Mouse (Mus musculus): ENCODE results near the gene Ocrl. TPM values are rescaled to one million over a fixed set of nuclear protein-coding genes. Genes with fewer than 3 reads are reported as not detected.

Ocrl gene
- polyA plus RNA-seq (2014; fragmentation: Nextera tagmentation; extraction: Ambion mirVana): 11.8 and 12.8 TPM in 2 replicates

DNA sequence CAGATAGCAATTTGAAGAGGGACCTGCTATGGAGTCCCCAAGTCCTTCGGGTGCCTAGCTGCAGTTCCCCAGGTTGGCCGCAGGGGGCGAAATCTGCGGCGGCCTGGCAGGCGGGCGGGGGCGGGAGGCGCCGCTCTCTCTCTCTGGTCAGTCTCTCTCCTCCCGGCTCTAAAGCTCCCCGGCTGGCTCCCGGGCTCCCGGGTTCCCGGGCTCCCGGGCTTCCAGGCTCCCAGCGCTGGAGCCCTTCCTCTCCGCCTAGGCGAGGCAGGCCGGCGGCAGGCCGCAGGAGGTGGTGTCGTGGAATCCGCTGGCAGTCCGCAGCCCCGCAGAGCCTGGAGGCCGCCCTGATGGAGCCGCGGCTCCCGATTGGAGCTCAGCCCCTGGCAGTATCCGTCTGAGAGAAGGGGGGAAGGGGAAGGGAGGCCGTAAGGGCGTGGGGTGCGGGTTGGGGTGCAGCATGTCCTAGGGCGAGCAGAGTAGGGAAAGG, at the start of gene Ocrl:
Gene Ocrl, plus strand, starts transcription at position 82 of the 487 bp plus-strand sequence.
- Histone ChIP-seq H3K9me3 (ENCODE audit: control insufficient read depth, low read length) (no peaks in the 10 kb centered on the region), H3K27me3 (replicated peaks; ENCODE audit: control insufficient read depth, insufficient read depth, low read length) (no peaks in the 10 kb centered on the region), H3K4me2 (peak within 1 kb of the TSS; percentile 59), H3K9ac (ENCODE audit: low read depth, low read length) (peak within 1 kb of the TSS; percentile 76), H3K4me3 (ENCODE audit: low read depth, low read length) (peak within 1 kb of the TSS; percentile 69), H3K36me3 (ENCODE audit: control insufficient read depth, insufficient read depth, low read length) (no peaks in the 10 kb centered on the region), H3K27ac (ENCODE audit: low read depth, low read length) (peak within 1 kb of the TSS; percentile 13; the same call in 1 of the 2 replicates), H3K4me1 (replicated peaks; ENCODE audit: control insufficient read depth, insufficient read depth, low read length) (no peaks in the 10 kb centered on the region)
- DNase-seq (ENCODE audit: low spot score) (peak; percentile 59), ATAC-seq (replicated peaks; ENCODE audit: low FRiP score) (peak; percentile 89)
- 7% methylated on average over 33 of the region's 35 CpGs for WGBS

DNA sequence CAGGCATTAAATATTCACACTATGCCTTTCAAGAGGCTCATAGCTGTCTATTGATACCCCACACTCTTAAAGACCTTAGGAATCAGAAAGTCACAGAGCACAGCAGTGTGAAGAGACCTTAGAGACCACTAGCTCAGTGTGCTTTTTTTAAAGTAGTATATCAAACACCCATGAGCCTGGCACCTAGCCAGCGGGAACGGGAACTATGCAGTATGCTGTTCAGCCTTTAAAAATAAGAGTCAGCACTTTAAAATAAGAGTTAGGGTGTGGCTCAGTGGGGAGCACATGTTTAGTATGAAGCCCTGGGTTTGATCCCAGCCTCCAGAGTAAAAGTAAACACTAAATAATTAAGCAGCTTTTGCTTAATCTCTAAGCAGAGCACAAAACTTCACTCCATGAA, 32.1 kb upstream of the Ocrl start:
- WGBS: 65% methylated on average over 2 of the region's 2 CpGs
- Histone ChIP-seq H3K4me3 (ENCODE audit: low read depth, low read length) (no peak overlapping the region), H3K9me3 (ENCODE audit: control insufficient read depth, low read length) (no peaks in the 10 kb centered on the region), H3K4me2 (no peak overlapping the region), H3K27me3 (replicated peaks; ENCODE audit: control insufficient read depth, insufficient read depth, low read length) (no peaks in the 10 kb centered on the region), H3K27ac (ENCODE audit: low read depth, low read length) (no peak overlapping the region), H3K4me1 (replicated peaks; ENCODE audit: control insufficient read depth, insufficient read depth, low read length) (no peaks in the 10 kb centered on the region), H3K36me3 (ENCODE audit: control insufficient read depth, insufficient read depth, low read length) (no peaks in the 10 kb centered on the region), H3K9ac (ENCODE audit: low read depth, low read length) (no peak overlapping the region)
- DNase-seq (ENCODE audit: low spot score): no peak
- no peak for ATAC-seq (replicated peaks; ENCODE audit: low FRiP score)

GRCm38 (mm10) chrX:47882813-47883212, 29.4 kb upstream of the Ocrl start:
- Histone ChIP-seq H3K9me3 (ENCODE audit: control insufficient read depth, low read length) (no peaks in the 10 kb centered on the region), H3K4me2 (no peak overlapping the region), H3K27me3 (replicated peaks; ENCODE audit: control insufficient read depth, insufficient read depth, low read length) (no peaks in the 10 kb centered on the region), H3K9ac (ENCODE audit: low read depth, low read length) (no peak overlapping the region), H3K4me1 (replicated peaks; ENCODE audit: control insufficient read depth, insufficient read depth, low read length) (no peaks in the 10 kb centered on the region), H3K4me3 (ENCODE audit: low read depth, low read length) (no peak overlapping the region), H3K36me3 (ENCODE audit: control insufficient read depth, insufficient read depth, low read length) (no peaks in the 10 kb centered on the region), H3K27ac (ENCODE audit: low read depth, low read length) (no peak overlapping the region)
- ATAC-seq (replicated peaks; ENCODE audit: low FRiP score): no peak
- DNase-seq (ENCODE audit: low spot score): no peak
- 77% methylated on average over 6 of the region's 6 CpGs for WGBS

DNA sequence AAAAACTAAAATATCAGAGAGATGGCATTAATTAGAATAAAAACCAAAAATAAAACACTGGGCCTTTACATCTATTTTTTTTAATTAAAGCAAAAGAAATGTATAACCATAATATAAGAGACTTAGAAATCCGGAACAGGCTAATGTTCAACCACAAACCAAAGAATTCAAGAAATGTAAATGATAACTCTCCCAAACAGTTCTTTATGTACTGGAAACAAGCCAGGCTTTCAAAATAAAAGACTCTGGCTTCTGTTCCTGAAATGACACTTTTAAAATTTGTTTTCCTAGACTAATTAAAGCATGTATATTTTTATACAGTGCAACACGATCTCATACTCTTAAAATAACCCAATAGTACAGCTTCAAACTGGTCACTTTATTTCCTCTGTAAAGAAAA, 24.8 kb upstream of the Ocrl start:
- no peak overlapping the region for H3K9ac ChIP-seq (ENCODE audit: low read depth, low read length)
- peaks cover 6% of the 10 kb centered on the region for H3K27me3 ChIP-seq (replicated peaks; ENCODE audit: control insufficient read depth, insufficient read depth, low read length)
- no peak overlapping the region for H3K4me2 ChIP-seq
- DNase-seq (ENCODE audit: low spot score) (no peak), ATAC-seq (replicated peaks; ENCODE audit: low FRiP score) (no peak)
- H3K4me1 ChIP-seq (replicated peaks; ENCODE audit: control insufficient read depth, insufficient read depth, low read length): no peaks in the 10 kb centered on the region
- H3K36me3 ChIP-seq (ENCODE audit: control insufficient read depth, insufficient read depth, low read length): no peaks in the 10 kb centered on the region
- no peak overlapping the region for H3K4me3 ChIP-seq (ENCODE audit: low read depth, low read length)
- 67% methylated on average over 2 of the region's 2 CpGs for WGBS
- no peaks in the 10 kb centered on the region for H3K9me3 ChIP-seq (ENCODE audit: control insufficient read depth, low read length)
- no peak overlapping the region for H3K27ac ChIP-seq (ENCODE audit: low read depth, low read length)

- 12% methylated on average over 10 of the region's 12 CpGs for WGBS
- Histone ChIP-seq H3K4me2 (peak overlapping the region; percentile 61), H3K27ac (ENCODE audit: low read depth, low read length) (no peak overlapping the region), H3K9me3 (ENCODE audit: control insufficient read depth, low read length) (no peaks in the 10 kb centered on the region), H3K4me3 (ENCODE audit: low read depth, low read length) (peak overlapping the region; percentile 51), H3K4me1 (replicated peaks; ENCODE audit: control insufficient read depth, insufficient read depth, low read length) (no peaks in the 10 kb centered on the region), H3K36me3 (ENCODE audit: control insufficient read depth, insufficient read depth, low read length) (no peaks in the 10 kb centered on the region), H3K27me3 (replicated peaks; ENCODE audit: control insufficient read depth, insufficient read depth, low read length) (peaks cover 11% of the 10 kb centered on the region), H3K9ac (ENCODE audit: low read depth, low read length) (peak overlapping the region; percentile 8; the same call in 1 of the 2 replicates)
- DNase-seq (ENCODE audit: low spot score) (no peak), ATAC-seq (replicated peaks; ENCODE audit: low FRiP score) (no peak)
These were observed 20.8 kb upstream of the Ocrl start for GRCm38 (mm10) chrX:47891243-47891906.

DNA sequence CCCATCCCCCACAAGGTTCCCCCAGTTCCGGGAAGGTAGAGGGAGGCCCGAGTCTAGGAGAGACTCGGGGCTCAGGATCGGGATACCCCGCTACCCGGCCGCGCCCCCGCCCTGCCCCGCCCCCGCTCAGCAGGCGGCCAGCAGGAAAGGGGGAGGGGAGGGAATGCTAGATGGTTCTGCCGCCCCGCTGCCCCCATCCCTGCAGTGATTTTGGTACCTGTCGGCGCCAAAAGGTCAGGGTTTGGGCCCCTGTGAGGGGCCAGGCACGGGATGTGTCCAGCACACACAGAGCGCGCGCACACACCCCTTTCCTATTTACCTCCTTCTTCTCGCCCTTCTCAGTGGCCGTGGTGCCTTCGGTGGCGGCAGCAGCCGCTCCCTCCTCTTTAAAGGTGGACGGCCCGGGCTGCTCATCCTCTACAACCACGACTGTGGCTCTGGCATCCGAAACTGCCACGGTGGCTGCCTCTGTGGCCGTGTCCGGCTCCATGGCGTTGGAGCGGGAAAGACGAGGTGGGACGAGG, 20.2 kb upstream of the Ocrl start:
- ATAC-seq (replicated peaks; ENCODE audit: low FRiP score): 0 out of 2 replicates have a peak, but pooled peaks have one; percentile 39
- H3K4me1 ChIP-seq (replicated peaks; ENCODE audit: control insufficient read depth, insufficient read depth, low read length): no peaks in the 10 kb centered on the region
- peak; percentile 35 for DNase-seq (ENCODE audit: low spot score)
- peaks cover 11% of the 10 kb centered on the region for H3K27me3 ChIP-seq (replicated peaks; ENCODE audit: control insufficient read depth, insufficient read depth, low read length)
- H3K4me3 ChIP-seq (ENCODE audit: low read depth, low read length): peak overlapping the region; percentile 51
- H3K27ac ChIP-seq (ENCODE audit: low read depth, low read length): no peak overlapping the region
- H3K36me3 ChIP-seq (ENCODE audit: control insufficient read depth, insufficient read depth, low read length): no peaks in the 10 kb centered on the region
- H3K9me3 ChIP-seq (ENCODE audit: control insufficient read depth, low read length): no peaks in the 10 kb centered on the region
- peak overlapping the region; percentile 61 for H3K4me2 ChIP-seq
- peak overlapping the region; percentile 8; the same call in 1 of the 2 replicates for H3K9ac ChIP-seq (ENCODE audit: low read depth, low read length)
- 16% methylated on average over 24 of the region's 36 CpGs for WGBS

- ATAC-seq (replicated peaks; ENCODE audit: low FRiP score) (0 out of 2 replicates have a peak, but pooled peaks have one; percentile 10), DNase-seq (ENCODE audit: low spot score) (no peak)
- WGBS: 21% methylated on average over 15 of the region's 17 CpGs
These were observed 19.7 kb upstream of the Ocrl start, which contains the start of gene Smarca1 for GRCm38 (mm10) chrX:47892431-47893024. Smarca1 (minus strand) TSS chrX:47892974.

DNA sequence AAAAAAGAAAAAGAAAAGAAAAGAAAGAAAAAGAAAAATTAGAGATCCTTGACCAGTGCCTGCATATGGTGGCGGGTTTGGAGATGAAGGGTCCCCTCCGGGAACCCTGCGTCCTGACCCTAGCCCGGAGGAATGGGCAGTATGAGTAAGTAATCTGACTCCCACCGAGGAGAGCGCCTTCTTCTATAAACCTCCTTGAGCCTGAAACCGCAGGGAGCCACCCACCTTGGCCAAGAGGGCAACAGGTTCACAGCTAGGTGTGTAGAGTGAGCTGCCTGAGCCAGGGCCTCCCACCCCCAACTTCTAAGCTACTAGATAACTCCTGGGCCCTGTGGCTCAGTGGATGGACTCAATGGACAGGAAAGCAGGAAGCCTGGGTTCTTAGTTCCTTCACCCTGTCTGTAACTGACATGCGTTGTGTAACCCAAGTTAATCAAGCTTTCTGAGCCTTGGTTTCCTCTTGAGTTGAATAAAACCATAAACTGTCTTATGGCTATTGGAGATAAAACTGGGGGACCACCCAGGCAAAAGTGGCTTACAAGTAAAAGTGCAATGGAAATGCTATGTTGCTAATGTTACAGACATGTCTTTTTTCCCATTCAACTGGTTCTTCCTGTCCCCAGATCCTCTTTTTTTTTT, 836 bp downstream of the Ocrl start:
- peak overlapping the region; percentile 13; the same call in 1 of the 2 replicates for H3K27ac ChIP-seq (ENCODE audit: low read depth, low read length)

More at GRCm38 (mm10) chrX:47892431-47893024, 19.7 kb upstream of the Ocrl start, which contains the start of gene Smarca1:
- no peak within 1 kb of the TSS for H3K27ac ChIP-seq (ENCODE audit: low read depth, low read length)
- H3K36me3 ChIP-seq (ENCODE audit: control insufficient read depth, insufficient read depth, low read length): no peaks in the 10 kb centered on the region
- peak within 1 kb of the TSS; percentile 51 for H3K4me3 ChIP-seq (ENCODE audit: low read depth, low read length)
- peak within 1 kb of the TSS; percentile 8; the same call in 1 of the 2 replicates for H3K9ac ChIP-seq (ENCODE audit: low read depth, low read length)
- H3K27me3 ChIP-seq (replicated peaks; ENCODE audit: control insufficient read depth, insufficient read depth, low read length): peaks cover 11% of the 10 kb centered on the region
- no peaks in the 10 kb centered on the region for H3K9me3 ChIP-seq (ENCODE audit: control insufficient read depth, low read length)
- H3K4me1 ChIP-seq (replicated peaks; ENCODE audit: control insufficient read depth, insufficient read depth, low read length): no peaks in the 10 kb centered on the region
- H3K4me2 ChIP-seq: peak within 1 kb of the TSS; percentile 61

More for the DNA sequence above, 836 bp downstream of the Ocrl start:
- Histone ChIP-seq H3K4me3 (ENCODE audit: low read depth, low read length) (peak overlapping the region; percentile 69), H3K4me1 (replicated peaks; ENCODE audit: control insufficient read depth, insufficient read depth, low read length) (no peaks in the 10 kb centered on the region), H3K27me3 (replicated peaks; ENCODE audit: control insufficient read depth, insufficient read depth, low read length) (no peaks in the 10 kb centered on the region), H3K36me3 (ENCODE audit: control insufficient read depth, insufficient read depth, low read length) (no peaks in the 10 kb centered on the region), H3K9me3 (ENCODE audit: control insufficient read depth, low read length) (no peaks in the 10 kb centered on the region), H3K4me2 (peak overlapping the region; percentile 59), H3K9ac (ENCODE audit: low read depth, low read length) (peak overlapping the region; percentile 76)
- peak; percentile 49 for ATAC-seq (replicated peaks; ENCODE audit: low FRiP score)
- DNase-seq (ENCODE audit: low spot score): peak; percentile 33
- WGBS: 22% methylated on average over 8 of the region's 8 CpGs
